Mouse (Mus musculus) liver, embryonic 15.5 days (tissue): ENCODE data around the gene Olfr131. TPM values are rescaled to one million over a fixed set of nuclear protein-coding genes. Genes with fewer than 3 reads are reported as not detected.
"Not testable (repeated sequence)": the region's sequence is repeated elsewhere in the genome, so short reads cannot be mapped to it uniquely, and the experiment has no call there.

Source experiments
- ATAC-seq: fragments of 200-750 bp; cut with Nextera tagmentation; 2 replicates; pipeline ENCODE4 v1.8.0; 2017; ENCODE audit warnings: moderate number of reproducible peaks, mild to moderate bottlenecking, moderate library complexity; ENCODE audit not compliant: insufficient read depth
- H3K27ac ChIP-seq: fragments of 300-500 bp; sonication (generic); replicated peaks from 2 replicates; pipeline ENCODE4 v1.5.1; 2015; ENCODE audit warnings: mild to moderate bottlenecking, inconsistent platforms
- H3K27me3 ChIP-seq: fragments of 300-500 bp; sonication (generic); 2 replicates; pipeline ENCODE4 v1.6.1; 2015; ENCODE audit warnings: mild to moderate bottlenecking, inconsistent platforms
- H3K36me3 ChIP-seq: fragments of 300-500 bp; sonication (generic); replicated peaks from 2 replicates; pipeline ENCODE4 v1.6.1; 2015; ENCODE audit warnings: moderate library complexity, mild to moderate bottlenecking, inconsistent platforms
- H3K4me1 ChIP-seq: fragments of 300-500 bp; sonication (generic); replicated peaks from 2 replicates; pipeline ENCODE4 v1.6.1; 2015; ENCODE audit warnings: inconsistent platforms
- H3K4me2 ChIP-seq: fragments of 300-500 bp; sonication (generic); 2 replicates; pipeline ENCODE4 v1.6.1; 2015; ENCODE audit warnings: moderate library complexity, mild to moderate bottlenecking, inconsistent platforms
- H3K4me3 ChIP-seq: fragments of 300-500 bp; sonication (generic); replicated peaks from 2 replicates; pipeline ENCODE4 v1.5.1; 2015; ENCODE audit warnings: mild to moderate bottlenecking, inconsistent platforms
- H3K9ac ChIP-seq: fragments of 300-500 bp; sonication (generic); 2 replicates; pipeline ENCODE4 v1.6.1; 2015; ENCODE audit warnings: moderate library complexity, mild to moderate bottlenecking, inconsistent platforms
- H3K9me3 ChIP-seq: fragments of 300-500 bp; sonication (generic); replicated peaks from 2 replicates; pipeline ENCODE4 v1.6.1; 2016; ENCODE audit warnings: inconsistent platforms
- WGBS: fragments of 180-500 bp; shearing (Covaris S2); methylation state at CpG from one replicate; pipeline ENCODE4 v1.1.7; 2015; ENCODE audit warnings: mixed read lengths; ENCODE audit not compliant: insufficient replicate concordance; 5-methylcytosine and 5-hydroxymethylcytosine counted together
- polyA plus RNA-seq: library from polyadenylated mRNA; unstranded; fragments of >200 nt; fragmentation: Nextera tagmentation; extraction: Ambion mirVana; gene quantifications from 2 replicates; pipeline ENCODE4 v1.2.1, GENCODE M21; 2015

Gene Olfr131
- polyA plus RNA-seq = not detected in 2 replicates

GRCm38 (mm10) chr17:38088593-38088992 lies at the start of gene Olfr131:
Olfr131 (minus strand) TSS chr17:38088693.
- Histone ChIP-seq H3K9me3 (no peaks in the 10 kb centered on the region), H3K27ac (no peak within 1 kb of the TSS), H3K9ac (no peak within 1 kb of the TSS), H3K4me1 (no peaks in the 10 kb centered on the region), H3K4me3 (no peak within 1 kb of the TSS), H3K36me3 (no peaks in the 10 kb centered on the region), H3K4me2 (no peak within 1 kb of the TSS), H3K27me3 (no peaks in the 10 kb centered on the region)
- no peak for ATAC-seq

GRCm38 (mm10) chr17:38134426-38134825 lies 45.9 kb upstream of the Olfr131 start, which contains the start of gene Olfr132:
Olfr132 (minus strand) TSS chr17:38134526.
- Histone ChIP-seq H3K27ac (no peak within 1 kb of the TSS), H3K36me3 (no peaks in the 10 kb centered on the region), H3K4me3 (no peak within 1 kb of the TSS), H3K4me2 (no peak within 1 kb of the TSS), H3K9me3 (no peaks in the 10 kb centered on the region), H3K4me1 (no peaks in the 10 kb centered on the region), H3K27me3 (no peaks in the 10 kb centered on the region), H3K9ac (no peak within 1 kb of the TSS)
- 29% methylated on average over 1 of the region's 1 CpGs for WGBS
- ATAC-seq = no peak

DNA sequence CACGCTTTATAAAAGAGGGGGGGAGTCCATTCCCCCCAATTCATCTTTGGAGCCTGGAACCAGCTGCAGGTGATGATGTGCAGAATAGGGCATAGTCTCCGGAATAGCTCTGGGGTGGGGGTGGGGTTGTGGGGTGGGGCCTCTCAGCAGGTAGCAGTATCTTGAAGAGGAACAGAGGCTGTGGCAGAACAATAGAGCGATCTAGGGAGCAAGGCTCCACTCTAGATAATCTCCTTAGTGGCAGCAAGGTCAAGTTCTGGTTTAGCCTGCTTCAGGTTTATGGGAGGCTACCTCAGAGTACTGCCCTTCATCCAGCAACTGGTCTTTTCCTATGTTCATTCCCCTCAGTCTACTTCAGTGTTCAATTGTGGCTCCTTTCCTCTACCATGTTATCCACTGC lies 36.9 kb upstream of the Olfr131 start:
- H3K27ac ChIP-seq, H3K4me1 ChIP-seq, H3K9me3 ChIP-seq, H3K4me2 ChIP-seq, ATAC-seq, H3K4me3 ChIP-seq, H3K27me3 ChIP-seq, H3K9ac ChIP-seq, H3K36me3 ChIP-seq: not testable (repeated sequence)
- 54% methylated on average over 3 of the region's 3 CpGs for WGBS

- H3K9me3 ChIP-seq, H3K4me1 ChIP-seq, H3K27ac ChIP-seq, ATAC-seq, H3K4me3 ChIP-seq, H3K4me2 ChIP-seq, H3K27me3 ChIP-seq, H3K9ac ChIP-seq, H3K36me3 ChIP-seq: not testable (repeated sequence)
- WGBS = 44% methylated on average over 1 of the region's 1 CpGs
Measured at GRCm38 (mm10) chr17:38124199-38124598, 35.7 kb upstream of the Olfr131 start.

GRCm38 (mm10) chr17:38082364-38082763 lies 6.1 kb downstream of the Olfr131 start:
- Histone ChIP-seq H3K4me1 (no peaks in the 10 kb centered on the region), H3K27ac (no peak overlapping the region), H3K9me3 (no peaks in the 10 kb centered on the region), H3K9ac (no peak overlapping the region), H3K36me3 (no peaks in the 10 kb centered on the region), H3K4me2 (no peak overlapping the region), H3K4me3 (no peak overlapping the region), H3K27me3 (no peaks in the 10 kb centered on the region)
- WGBS = 65% methylated on average over 4 of the region's 4 CpGs
- no peak for ATAC-seq

GRCm38 (mm10) chr17:38063621-38064020 lies 24.9 kb downstream of the Olfr131 start, which contains the start of gene Olfr130:
Olfr130 (plus strand) TSS chr17:38063921.
- Histone ChIP-seq H3K4me2 (no peak within 1 kb of the TSS), H3K4me3 (no peak within 1 kb of the TSS), H3K27ac (no peak within 1 kb of the TSS), H3K4me1 (no peaks in the 10 kb centered on the region), H3K36me3 (no peaks in the 10 kb centered on the region), H3K9me3 (no peaks in the 10 kb centered on the region), H3K9ac (no peak within 1 kb of the TSS), H3K27me3 (no peaks in the 10 kb centered on the region)
- ATAC-seq = no peak
- WGBS = 65% methylated on average over 1 of the region's 1 CpGs

GRCm38 (mm10) chr17:38059979-38060378 lies 28.5 kb downstream of the Olfr131 start, which contains the start of gene Olfr129:
Olfr129 (minus strand) TSS chr17:38060079.
- ATAC-seq = no peak
- H3K27me3 ChIP-seq = no peaks in the 10 kb centered on the region
- H3K4me3 ChIP-seq = no peak within 1 kb of the TSS
- no peaks in the 10 kb centered on the region for H3K36me3 ChIP-seq
- no peak within 1 kb of the TSS for H3K27ac ChIP-seq
- WGBS = 41% methylated on average over 1 of the region's 1 CpGs
- no peak within 1 kb of the TSS for H3K9ac ChIP-seq
- H3K4me2 ChIP-seq = no peak within 1 kb of the TSS
- no peaks in the 10 kb centered on the region for H3K9me3 ChIP-seq
- no peaks in the 10 kb centered on the region for H3K4me1 ChIP-seq

Other genes starting within 250 kb of the Olfr131 start
- not detected in 2 replicates for gene Olfr126, start 241.2 kb downstream of the Olfr131 start, polyA plus RNA-seq
- gene Olfr127, start 188.3 kb downstream of the Olfr131 start, polyA plus RNA-seq = not detected in 2 replicates
- gene Olfr128, start 168.1 kb downstream of the Olfr131 start, polyA plus RNA-seq = not detected in 2 replicates
- not detected in 2 replicates for gene Olfr761, start 135.6 kb downstream of the Olfr131 start, polyA plus RNA-seq
- not detected in 2 replicates for gene Olfr129, start 28.6 kb downstream of the Olfr131 start, polyA plus RNA-seq
- gene Olfr130, start 24.8 kb downstream of the Olfr131 start, polyA plus RNA-seq = not detected in 2 replicates
- gene Olfr132, start 45.8 kb upstream of the Olfr131 start, polyA plus RNA-seq = not detected in 2 replicates
- gene Olfr133, start 56.6 kb upstream of the Olfr131 start, polyA plus RNA-seq = not detected in 2 replicates
- not detected in 2 replicates for gene Olfr134, start 82.7 kb upstream of the Olfr131 start, polyA plus RNA-seq
- gene Olfr135, start 115.6 kb upstream of the Olfr131 start, polyA plus RNA-seq = not detected in 2 replicates
- gene Olfr138, start 172.3 kb upstream of the Olfr131 start, polyA plus RNA-seq = not detected in 2 replicates
- not detected in 2 replicates for gene Olfr137, start 218.9 kb upstream of the Olfr131 start, polyA plus RNA-seq
- not detected in 2 replicates for gene Olfr136, start 241.1 kb upstream of the Olfr131 start, polyA plus RNA-seq